Mouse (Mus musculus) left cerebral cortex, postnatal 25 days (tissue): ENCODE data around the gene Perm1. TPM values are rescaled to one million over a fixed set of nuclear protein-coding genes. Genes with fewer than 3 reads are reported as not detected.

Source experiments
- DNase-seq, 2 experiments: peaks; one replicate each; pipeline ENCODE4 v3.0.0; 2022; ENCODE audit warnings: low spot score in 2 of 2, mixed read lengths in 1 of 2
- intact Hi-C: fragments of 180-260 bp; cut with DNase I; formaldehyde crosslinking; loops from one replicate; pipeline ENCODE4 v1.15.1; 2025
- microRNA-seq, 2 experiments: library from miRNA; unstranded; fragments of <30 nt; microRNA quantifications; one replicate each; pipeline ENCODE4 v1.2.0; 2022
- total RNA-seq, 2 experiments: library from RNA; stranded (reverse); gene quantifications; 2 replicates each; pipeline ENCODE4 v1.2.3; 2021

Gene Perm1
- total RNA-seq, 2 experiments from 2014 or later: 0.46 to 0.76 TPM

GRCm38 (mm10) chr4:156235808-156236533 is 20.3 kb downstream of the Perm1 start, which contains the start of gene Noc2l:
Gene Noc2l, plus strand, starts transcription at chr4:156236010.
- intact Hi-C loops: no loop called here
- DNase-seq: peak; percentile 91 to 92

- intact Hi-C loops: no loop called here
- no peak for DNase-seq
Observed at GRCm38 (mm10) chr4:156236651-156237447, 21.2 kb downstream of the Perm1 start.

GRCm38 (mm10) chr4:156249567-156249966 is 33.9 kb downstream of the Perm1 start:
- DNase-seq: no peak
- intact Hi-C loops: no loop called here

DNA sequence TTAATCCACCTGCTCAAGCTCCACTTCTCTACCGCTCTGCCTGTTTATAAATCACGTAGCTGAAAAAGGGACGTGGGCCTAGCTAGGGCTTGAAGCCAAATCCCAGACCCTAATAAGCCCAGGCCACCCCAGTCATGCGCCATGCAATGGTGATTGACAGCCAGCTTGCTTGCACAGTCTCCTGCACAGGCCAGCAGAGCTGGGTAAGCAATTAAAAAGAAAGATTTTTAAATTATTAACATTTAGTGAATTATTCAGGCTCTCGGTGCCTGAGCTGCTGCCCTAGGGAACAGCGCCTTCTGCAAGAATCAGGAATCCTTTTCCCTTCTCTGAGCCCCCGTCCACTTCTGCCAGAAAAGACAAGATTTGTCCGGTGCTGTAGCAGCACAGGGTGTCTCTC is 35.4 kb downstream of the Perm1 start:
- intact Hi-C loops: no loop called here
- DNase-seq: no peak

DNA sequence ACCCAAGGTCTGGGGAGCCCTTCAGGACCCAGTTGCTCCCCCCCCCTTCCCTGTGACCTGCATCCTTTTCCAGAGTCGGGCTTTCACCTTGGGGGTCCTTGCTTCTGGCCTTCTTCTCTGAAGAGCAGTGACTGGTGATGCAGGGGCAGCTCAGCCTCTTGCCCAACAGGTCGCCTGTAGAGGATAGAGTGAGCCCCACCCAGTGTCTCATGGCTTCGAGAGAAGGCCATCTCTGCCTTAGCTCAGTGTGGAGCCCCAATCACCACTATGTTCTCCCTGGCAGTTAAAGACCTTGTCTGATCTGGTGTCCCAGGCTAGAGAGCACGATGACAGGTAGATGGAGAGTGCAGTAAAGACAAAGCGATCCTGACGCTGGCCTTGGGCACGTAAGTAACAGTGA is 36.5 kb downstream of the Perm1 start:
- no peak for DNase-seq
- intact Hi-C loops: no loop called here

- no peak for DNase-seq
- intact Hi-C loops: no loop called here
Observed at GRCm38 (mm10) chr4:156252619-156253018, 37.0 kb downstream of the Perm1 start.

DNA sequence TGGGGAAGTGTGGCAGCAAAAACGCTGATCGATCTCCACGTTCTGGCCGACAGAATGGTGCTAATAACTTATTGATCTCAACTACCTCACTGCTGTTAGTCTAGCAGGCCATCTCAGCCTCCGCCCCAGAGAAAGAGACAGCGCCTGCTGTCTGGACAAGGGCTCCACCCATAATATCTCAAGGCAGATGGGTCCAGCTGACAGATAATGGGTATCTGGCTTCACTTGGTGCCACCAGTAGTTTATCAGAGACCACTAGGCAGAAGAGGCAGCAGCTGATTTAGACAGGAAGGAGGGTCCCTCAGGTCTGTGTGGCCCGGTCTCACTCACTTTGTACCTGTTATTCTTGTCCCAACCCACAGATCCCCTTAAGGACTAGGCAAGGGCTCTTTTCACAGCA is 37.4 kb downstream of the Perm1 start:
- intact Hi-C loops: no loop called here
- no peak for DNase-seq

- DNase-seq: no peak
- intact Hi-C loops: no loop called here
Observed at GRCm38 (mm10) chr4:156254361-156255077, 38.9 kb downstream of the Perm1 start.

GRCm38 (mm10) chr4:156255078-156255839 is 39.6 kb downstream of the Perm1 start, which contains the start of gene Samd11:
Gene Samd11, minus strand, starts transcription at chr4:156255657.
- DNase-seq: no peak
- intact Hi-C loops: no loop called here

Small RNA genes lying within 50 kb of the gene (microRNA-seq; reads per million reads assigned to microRNA genes)
- 0.99 to 5.4 reads per million in 2 experiments for gene Mir7658

Other genes starting within 250 kb of the Perm1 start
- gene B3galt6, start 223.2 kb upstream of the Perm1 start, total RNA-seq: 10 to 100 TPM in 1 of 2 experiments, 1 to 10 TPM in 1; 9.7 to 10.5 TPM
- gene Sdf4, start 223.0 kb upstream of the Perm1 start, total RNA-seq: 100 to 1,000 TPM; 182 to 184 TPM
- 1 to 10 TPM; 2.0 to 2.1 TPM for gene Tnfrsf4, start 202.0 kb upstream of the Perm1 start, total RNA-seq
- not detected for gene Tnfrsf18, start 189.7 kb upstream of the Perm1 start, total RNA-seq
- not detected for gene Ttll10, start 156.5 kb upstream of the Perm1 start, total RNA-seq
- gene 9430015G10Rik, start 105.9 kb upstream of the Perm1 start, total RNA-seq: 10 to 100 TPM; 28.6 to 29.4 TPM
- gene Rnf223, start 85.4 kb upstream of the Perm1 start, total RNA-seq: under 1 TPM; 0.87 to 0.94 TPM
- gene Agrn, start 18.4 kb upstream of the Perm1 start, total RNA-seq: 100 to 1,000 TPM; 143 to 149 TPM
- gene Isg15, start 15.1 kb upstream of the Perm1 start, total RNA-seq: 1 to 10 TPM; 1.2 to 1.8 TPM
- 1 to 10 TPM; 4.4 to 6.3 TPM for gene AW011738, start 12.6 kb upstream of the Perm1 start, total RNA-seq
- gene Plekhn1, start 19.0 kb downstream of the Perm1 start, total RNA-seq: 10 to 100 TPM; 32.8 to 37.8 TPM
- gene Noc2l, start 20.1 kb downstream of the Perm1 start, total RNA-seq: 10 to 100 TPM; 66.1 to 66.9 TPM
- 1 to 10 TPM; 2.7 to 4.5 TPM for gene Samd11, start 39.8 kb downstream of the Perm1 start, total RNA-seq
- gene Vmn2r-ps159, start 115.2 kb downstream of the Perm1 start, total RNA-seq: not detected